Mouse (Mus musculus) MN1 (cell line): ENCODE data around the gene Pdk2.
"Not testable (repeated sequence)": the region's sequence is repeated elsewhere in the genome, so short reads cannot be mapped to it uniquely, and the experiment has no call there.

ENCODE experiments used
- DNase-seq: peaks from one replicate; pipeline ENCODE4 v3.0.0-alpha.2; 2016; ENCODE audit warnings: low spot score

Pdk2 gene

GRCm38 (mm10) chr11:95026849-95027248 is 14.3 kb downstream of the Pdk2 start:
- no peak for DNase-seq

- no peak for DNase-seq
Observed at GRCm38 (mm10) chr11:95026090-95026542, 15.0 kb downstream of the Pdk2 start.

- no peak for DNase-seq
Observed at GRCm38 (mm10) chr11:95025227-95026012, 15.7 kb downstream of the Pdk2 start.

DNA sequence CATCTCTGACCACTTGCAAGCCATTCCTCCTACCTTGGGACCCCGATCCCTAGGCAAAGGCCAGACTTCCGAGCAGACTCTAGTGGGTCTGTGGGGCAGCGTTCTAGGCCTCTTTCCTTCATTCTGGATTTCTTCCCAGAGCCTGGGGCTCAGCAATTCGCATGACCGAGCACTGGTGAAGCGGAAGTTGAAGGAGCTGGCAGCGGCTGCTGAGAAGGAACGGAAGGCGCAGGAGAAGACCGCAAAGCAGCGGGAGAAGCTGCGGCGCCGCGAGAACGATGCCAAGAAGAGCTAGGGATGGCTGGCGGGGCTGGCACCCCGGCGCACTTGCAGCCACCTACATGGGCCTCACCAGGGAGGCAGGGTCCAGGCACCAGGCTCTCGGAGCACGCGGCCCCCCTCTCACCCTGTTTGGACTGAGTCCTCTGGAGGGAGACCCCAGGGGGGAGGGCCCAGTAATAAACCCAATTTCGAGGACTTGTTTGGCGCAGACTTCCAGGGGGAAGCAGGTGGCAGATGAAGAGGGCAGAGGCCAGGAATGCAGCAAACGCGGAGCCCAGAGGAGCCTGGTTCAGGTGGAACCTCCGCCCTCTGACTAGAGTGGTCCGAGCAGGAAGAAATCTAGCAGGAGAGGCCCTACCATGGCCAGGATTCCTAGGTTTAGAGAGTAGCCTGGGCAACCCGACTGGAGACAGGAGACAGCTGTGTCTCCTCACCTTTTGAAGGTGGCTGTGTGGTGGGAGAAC is 16.5 kb downstream of the Pdk2 start:
- DNase-seq, result no peak

DNA sequence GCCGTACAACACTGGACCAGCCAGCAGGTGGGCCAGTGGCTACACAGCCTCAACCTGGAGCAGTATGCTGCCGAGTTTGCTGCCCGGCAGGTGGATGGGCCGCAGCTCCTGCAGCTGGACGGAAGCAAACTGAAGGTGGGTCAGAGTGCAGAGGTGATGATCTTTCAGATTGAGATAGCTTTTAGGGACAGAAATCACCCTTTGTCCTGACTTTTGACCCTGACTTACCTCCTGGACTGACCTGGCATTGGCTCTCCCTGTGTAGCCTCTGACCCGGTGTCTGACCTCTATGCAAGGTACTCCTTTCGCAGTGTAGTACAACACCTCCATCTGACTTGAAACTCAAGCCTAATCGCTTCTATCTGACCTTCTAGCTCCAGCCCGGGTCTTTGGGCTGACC is 17.7 kb downstream of the Pdk2 start:
- DNase-seq, result no peak

GRCm38 (mm10) chr11:95022237-95022992 is 18.7 kb downstream of the Pdk2 start:
- DNase-seq, result no peak

DNA sequence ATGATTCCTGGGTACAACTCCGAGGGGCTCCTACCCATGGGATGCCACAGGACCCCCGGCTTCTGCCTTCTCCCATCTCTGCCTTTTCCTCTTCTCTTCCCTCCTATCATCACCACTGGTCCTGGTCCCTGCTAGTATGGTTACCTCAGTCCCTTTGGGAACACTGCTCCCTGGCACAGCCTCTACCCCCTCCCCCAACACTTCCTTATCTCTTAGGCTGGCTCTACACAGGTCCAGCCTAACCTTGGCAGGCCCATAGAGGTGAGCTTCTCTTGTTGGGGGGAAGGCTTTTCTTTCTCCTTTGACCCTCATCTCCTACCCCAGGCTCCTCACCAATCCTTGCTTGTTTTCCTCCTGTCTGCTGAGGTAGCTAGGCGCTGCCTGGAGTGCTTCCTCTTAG is 25.7 kb downstream of the Pdk2 start:
- no peak for DNase-seq

DNA sequence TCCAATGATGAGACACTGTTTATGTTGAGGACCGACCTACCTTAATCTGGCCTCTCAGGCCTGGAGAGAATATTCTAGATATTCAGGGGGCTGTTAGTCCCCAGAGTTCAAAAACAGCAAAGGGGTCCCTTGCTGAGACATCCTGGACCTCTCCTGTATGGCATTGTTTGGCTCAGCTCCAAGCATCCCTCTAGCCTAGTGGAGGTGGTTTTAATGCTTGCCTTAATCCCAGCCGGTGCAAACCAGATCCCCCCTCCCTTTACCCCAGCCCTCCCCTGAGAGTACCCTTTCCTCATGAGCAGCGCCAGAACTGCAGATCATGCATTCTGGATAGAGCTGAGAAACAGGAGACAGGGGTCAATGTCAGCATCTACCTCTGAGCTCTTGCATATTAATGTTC is 28.7 kb downstream of the Pdk2 start:
- DNase-seq, result no peak

- DNase-seq, result no peak
Observed at GRCm38 (mm10) chr11:95012075-95012474, 29.1 kb downstream of the Pdk2 start.

- DNase-seq, result no peak
Observed at GRCm38 (mm10) chr11:95011416-95011815, 29.7 kb downstream of the Pdk2 start.

DNA sequence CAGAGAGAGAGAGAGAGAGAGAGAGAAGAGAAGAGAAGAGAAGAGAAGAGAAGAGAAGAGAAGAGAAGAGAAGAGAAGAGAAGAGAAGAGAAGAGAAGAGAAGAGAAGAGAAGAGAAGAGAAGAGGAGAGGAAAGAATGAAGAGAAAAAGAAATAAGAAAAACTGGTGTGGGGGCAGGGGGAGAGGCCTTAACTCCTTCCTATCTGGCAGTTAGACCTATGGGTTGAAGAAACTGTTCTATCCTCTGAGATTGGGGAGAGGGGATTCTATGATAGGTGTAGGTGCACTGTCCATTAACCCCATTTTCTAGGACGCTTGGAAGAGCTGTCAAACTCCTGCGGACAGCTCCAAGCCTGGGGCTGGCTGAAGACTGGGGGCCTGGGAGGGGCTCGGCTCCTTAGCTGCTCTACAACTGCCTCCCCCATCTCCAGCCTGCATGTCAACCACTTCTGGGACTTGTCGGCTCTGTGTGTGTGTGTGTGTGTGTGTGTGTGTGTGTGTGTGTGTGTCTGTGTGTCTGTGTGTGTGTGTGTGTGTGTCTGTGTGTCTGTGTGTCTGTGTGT is 30.2 kb downstream of the Pdk2 start:
- not testable (repeated sequence) for DNase-seq

DNA sequence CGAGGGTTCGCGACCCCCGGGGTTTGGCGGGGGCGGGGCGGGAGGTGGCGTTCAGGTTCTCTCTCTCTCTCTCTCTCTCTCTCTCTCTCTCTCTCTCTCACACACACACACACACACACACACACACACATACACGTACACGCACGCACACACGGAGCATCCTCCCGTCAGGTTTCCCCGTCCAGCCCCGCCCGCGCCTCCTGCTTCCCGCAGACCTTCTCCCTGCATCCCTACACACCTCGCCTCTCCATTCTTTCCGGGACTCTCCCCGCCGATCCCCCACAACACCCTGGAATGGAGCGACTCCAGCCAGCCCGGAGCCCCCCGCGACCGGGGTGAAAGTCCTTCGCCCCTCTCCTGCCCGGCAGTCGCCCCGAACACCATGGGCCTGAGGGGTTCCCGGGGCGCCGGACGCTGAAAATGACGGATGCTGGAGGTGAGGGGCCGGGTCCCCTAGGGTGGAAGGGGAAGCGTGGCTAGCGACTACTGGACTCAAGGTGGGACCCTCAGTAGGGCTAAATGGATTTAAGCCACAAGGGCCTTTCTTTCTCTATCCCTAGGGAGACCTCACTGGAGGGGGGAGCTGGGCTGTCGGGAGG is 30.9 kb downstream of the Pdk2 start:
- no peak for DNase-seq

DNA sequence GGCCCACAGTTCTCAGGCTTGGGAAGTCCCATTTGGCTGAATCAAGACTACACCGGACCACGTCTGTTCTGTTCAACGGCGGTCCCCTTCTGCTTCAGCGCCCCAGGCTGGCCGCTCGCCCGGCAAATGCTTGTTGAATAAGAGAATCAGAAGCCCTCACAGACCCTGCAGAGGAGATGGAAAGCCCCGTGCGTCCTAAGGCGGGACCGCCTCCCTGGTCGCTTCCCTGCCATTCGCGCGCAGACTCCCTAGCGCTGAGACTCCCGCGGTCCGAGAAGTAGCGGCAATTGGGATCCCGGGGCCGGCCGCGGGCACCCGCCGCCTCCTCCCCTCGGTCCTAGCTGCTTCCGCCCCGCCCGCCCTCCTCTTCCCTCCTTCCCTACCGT is 31.5 kb downstream of the Pdk2 start, which contains the start of gene Samd14:
Gene Samd14, plus strand, starts transcription at position 251 of the 386 bp plus-strand sequence.
- DNase-seq, result peak; percentile 89

GRCm38 (mm10) chr11:95008661-95009628 is 32.2 kb downstream of the Pdk2 start:
- peak; percentile 75 for DNase-seq

- no peak for DNase-seq
Observed at GRCm38 (mm10) chr11:95007418-95007817, 33.7 kb downstream of the Pdk2 start.

DNA sequence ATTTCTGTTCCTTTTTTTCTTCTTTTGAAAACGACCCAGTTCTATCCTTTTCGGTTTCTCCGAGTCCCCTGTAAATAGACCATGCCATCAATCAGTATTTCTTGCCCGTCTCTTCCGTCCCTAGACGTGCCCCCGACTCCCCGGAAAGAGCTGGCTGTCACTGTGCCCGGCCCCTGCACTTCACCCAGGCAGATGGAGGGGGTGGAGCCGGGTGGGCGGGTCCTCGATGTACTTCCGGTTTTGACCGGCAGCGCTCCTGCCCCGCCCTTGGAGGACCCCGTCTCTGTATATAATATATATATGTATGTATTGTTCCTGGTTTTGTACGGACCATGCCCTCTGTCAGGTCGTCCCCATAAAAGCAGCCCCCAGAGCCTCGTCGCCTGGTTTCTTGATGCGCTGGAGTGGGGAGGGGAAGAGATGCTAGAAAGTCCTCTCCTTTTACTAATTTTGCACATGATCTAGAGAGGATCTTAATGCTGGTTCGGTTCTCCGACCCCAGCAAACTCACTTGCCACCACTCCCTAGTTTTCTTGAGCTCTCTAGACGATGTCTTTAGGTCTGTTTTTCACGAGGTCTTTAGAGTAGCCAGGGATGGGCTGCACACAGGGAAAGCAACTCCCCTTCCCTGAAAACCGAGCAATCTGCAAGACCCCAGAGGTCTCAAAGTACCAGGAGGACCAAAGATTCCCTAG is 34.5 kb downstream of the Pdk2 start:
- peak; percentile 66 for DNase-seq

DNA sequence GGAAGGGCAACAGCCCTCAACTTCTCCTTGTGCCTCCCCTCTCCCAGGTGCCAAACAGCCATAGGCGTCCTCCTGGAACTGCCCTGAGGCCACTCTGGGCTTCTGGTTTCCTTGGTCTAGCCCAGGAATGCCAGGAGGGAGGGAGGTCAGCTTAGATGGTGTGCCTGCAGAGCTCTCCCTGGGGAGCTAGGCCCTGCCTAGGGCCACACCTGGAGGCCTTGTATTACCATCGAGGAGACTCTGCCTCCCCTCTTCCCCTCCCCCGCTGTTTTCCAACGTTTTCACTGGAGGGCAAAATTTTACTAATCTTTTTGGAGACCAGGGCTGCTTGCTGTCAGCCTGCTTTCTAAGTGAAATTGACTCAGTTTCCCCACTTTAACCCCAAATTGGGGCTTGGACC is 35.1 kb downstream of the Pdk2 start:
- DNase-seq, result no peak

DNA sequence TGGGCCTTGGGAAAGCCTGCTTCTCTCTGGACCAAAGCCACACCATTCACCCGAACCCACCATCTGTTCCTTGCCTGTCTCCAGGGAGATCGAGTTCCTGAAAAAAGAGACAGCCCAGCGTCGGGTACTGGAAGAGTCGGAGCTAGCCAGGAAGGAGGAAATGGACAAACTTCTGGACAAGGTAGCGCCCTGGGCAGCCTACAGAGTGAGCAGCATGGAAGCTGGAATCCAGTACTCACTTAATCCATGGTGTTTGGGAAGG is 36.3 kb downstream of the Pdk2 start:
- DNase-seq, result no peak

DNA sequence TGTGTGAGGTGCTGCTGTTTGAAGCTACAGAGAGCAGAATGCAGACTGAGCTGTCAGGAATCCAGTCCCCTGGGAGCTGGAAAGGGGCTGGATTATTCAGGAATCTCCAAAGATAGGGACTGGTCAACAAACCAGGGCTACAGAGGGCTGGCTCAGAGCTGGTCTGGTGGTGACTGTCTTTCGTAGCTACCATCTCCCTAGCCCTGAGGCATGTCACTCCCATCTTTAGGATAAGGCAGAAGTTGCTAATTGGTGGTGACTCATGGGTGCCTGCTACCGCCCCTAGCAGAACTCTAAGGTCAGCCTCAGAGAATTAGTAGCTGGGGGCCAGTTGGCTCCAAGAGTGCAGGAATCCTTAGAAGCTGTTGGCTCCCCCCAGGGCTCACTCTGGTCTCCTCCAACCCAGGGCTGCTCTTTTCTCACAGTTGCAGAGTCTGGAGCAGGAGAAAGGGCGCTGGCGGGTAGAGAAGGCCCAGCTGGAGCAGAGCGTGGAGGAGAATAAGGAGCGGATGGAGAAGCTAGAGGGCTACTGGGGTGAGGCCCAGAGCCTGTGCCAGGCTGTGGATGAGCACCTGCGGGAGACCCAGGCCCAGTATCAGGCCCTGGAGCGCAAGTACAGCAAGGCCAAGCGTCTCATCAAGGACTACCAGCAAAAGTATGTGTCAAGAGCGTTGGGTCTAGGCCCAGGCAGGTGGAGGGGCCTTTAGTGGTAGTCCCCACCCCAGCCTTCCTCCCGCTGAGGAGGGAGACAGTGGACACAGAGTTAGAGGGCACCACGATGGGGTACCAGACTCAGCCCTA is 36.8 kb downstream of the Pdk2 start:
- DNase-seq, result peak; percentile 88
